ENCODE assay signal across 8 mouse cellular contexts in genomic region chr9:44905620-44906019, GRCm38 (mm10). TPM values are rescaled to one million over a fixed set of nuclear protein-coding genes. Genes with fewer than 3 reads are reported as not detected.
DNase-seq lines count a peak whose midpoint lies in the region; TF ChIP-seq lines count a peak whose summit lies in the region.

No protein-coding gene starts in this region.

- peak; percentile 22 for DNase-seq in urinary bladder, adult 2 months (ENCODE audit: low spot score)
- no peak for DNase-seq in urinary bladder, postnatal 4 days (ENCODE audit: low spot score in 2 of 2)
- DNase-seq in frontal cortex, postnatal 14 days (ENCODE audit: low spot score in 2 of 2): peak; percentile 52 to 57
- peak; percentile 46 to 78 for DNase-seq in layer of hippocampus, adult 2 months (ENCODE audit: low spot score in 2 of 2)
- DNase-seq in skeletal muscle tissue, adult 2 months (ENCODE audit: low read depth, low spot score): peak; percentile 54
- DNase-seq in kidney, adult 8-10 months: no peak
- no peak for DNase-seq in embryo, embryonic 9.5 days (ENCODE audit: extremely low spot score)
- DNase-seq in kidney, adult 18-20 months: no peak

- H3K4me3 ChIP-seq in layer of hippocampus, adult 2 months: no peak overlapping the region

- TF ChIP-seq CTCF in layer of hippocampus, adult 2 months (conservative IDR thresholded peaks at IDR 0.05): no peak

- peak overlapping the region; percentile 79 for H3K27ac ChIP-seq in layer of hippocampus, adult 2 months

RNA-seq across cellular contexts. Expression of gene Atp5l, which starts 14.9 kb away (rescaled TPM):
- polyA plus RNA-seq in urinary bladder, adult 2 months (2012; rRNA removed): 679 and 839 TPM in 2 replicates
- 100 to 1,000 TPM; 309 to 349 TPM for total RNA-seq in layer of hippocampus, adult 2 months (2021)

RNA-seq across cellular contexts. Expression of gene Kmt2a, which starts 24.5 kb away (rescaled TPM):
- polyA plus RNA-seq in urinary bladder, adult 2 months (2012; rRNA removed): 11.7 and 16.2 TPM in 2 replicates
- 10 to 100 TPM; 68.3 to 80.7 TPM for total RNA-seq in layer of hippocampus, adult 2 months (2021)

RNA-seq across cellular contexts. Expression of gene Ube4a, which starts 59.8 kb away (rescaled TPM):
- polyA plus RNA-seq in urinary bladder, adult 2 months (2012; rRNA removed): 23.2 and 29.1 TPM in 2 replicates
- 10 to 100 TPM; 73.0 to 75.2 TPM for total RNA-seq in layer of hippocampus, adult 2 months (2021)

Comparison
In these comparisons a context has a peak if more than half of its experiments do, and no peak if none do; other contexts are left out.
1. DNase-seq: peak in urinary bladder, adult 2 months (single experiment), frontal cortex, postnatal 14 days (2 of 2), layer of hippocampus, adult 2 months (2 of 2) and skeletal muscle tissue, adult 2 months (single experiment); none in urinary bladder, postnatal 4 days (0 of 2), kidney, adult 8-10 months (0 of 2), embryo, embryonic 9.5 days (single experiment) and kidney, adult 18-20 months (single experiment).